ENCODE assay signal across 7 mouse cellular contexts in genomic region chr9:108516380-108517251, GRCm38 (mm10). TPM values are rescaled to one million over a fixed set of nuclear protein-coding genes. Genes with fewer than 3 reads are reported as not detected.
DNase-seq lines count a peak whose midpoint lies in the region; ATAC-seq lines count a peak whose summit lies in the region.

TSS of gene Qrich1 (plus strand) at chr9:108516806.

- H3K36me3 ChIP-seq in intestine, embryonic 15.5 days: peaks cover 31% of the 10 kb centered on the region
- H3K36me3 ChIP-seq in midbrain, embryonic 10.5 days: peaks cover 63% of the 10 kb centered on the region

- H3K4me3 ChIP-seq in intestine, embryonic 15.5 days (replicated peaks): peak within 1 kb of the TSS; percentile 93
- peak within 1 kb of the TSS; percentile 89 for H3K4me3 ChIP-seq in midbrain, embryonic 10.5 days

- no peaks in the 10 kb centered on the region for H3K27me3 ChIP-seq in intestine, embryonic 15.5 days (replicated peaks)
- H3K27me3 ChIP-seq in midbrain, embryonic 10.5 days (ENCODE audit: low read depth, poor library complexity, severe bottlenecking): no peaks in the 10 kb centered on the region

- ATAC-seq in intestine, embryonic 15.5 days: peak; percentile 97

- peak within 1 kb of the TSS; percentile 99 for H3K27ac ChIP-seq in intestine, embryonic 15.5 days
- H3K27ac ChIP-seq in midbrain, embryonic 10.5 days (replicated peaks): peak within 1 kb of the TSS; percentile 99

- intact Hi-C loops in gastrocnemius, postnatal 36 days (cut with DNase I): loop anchor here (5.0 kb wide), 1 partner anchor 51 kb away; the partner anchor contains the start of genes Dalrd3 and Ndufaf3
- intact Hi-C loops in left cerebral cortex, postnatal 25 days (cut with DNase I): no loop called here

- H3K9ac ChIP-seq in intestine, embryonic 15.5 days: peak within 1 kb of the TSS; percentile 99

- 1% methylated on average over 54 of the region's 55 CpGs for WGBS in intestine, embryonic 15.5 days
- 1% methylated on average over 53 of the region's 55 CpGs for WGBS in midbrain, embryonic 10.5 days

- H3K4me2 ChIP-seq in intestine, embryonic 15.5 days (replicated peaks): peak within 1 kb of the TSS; percentile 92

- DNase-seq in adrenal gland, adult 2 months: peak; percentile 97
- DNase-seq in embryo, embryonic 11.5 days (ENCODE audit: low read depth, low spot score): peak; percentile 98
- DNase-seq in gastrocnemius, postnatal 36 days: peak; percentile 93 to 95
- peak; percentile 96 to 97 for DNase-seq in left cerebral cortex, postnatal 25 days (ENCODE audit: low spot score in 2 of 2)
- DNase-seq in midbrain, embryonic 10.5 days (ENCODE audit: low spot score): peak; percentile 96
- peak; percentile 92 for DNase-seq in right cerebral cortex, postnatal 4 days

- H3K9me3 ChIP-seq in intestine, embryonic 15.5 days: no peaks in the 10 kb centered on the region
- no peaks in the 10 kb centered on the region for H3K9me3 ChIP-seq in midbrain, embryonic 10.5 days (replicated peaks)

- H3K4me1 ChIP-seq in intestine, embryonic 15.5 days (replicated peaks): peaks cover 9% of the 10 kb centered on the region
- H3K4me1 ChIP-seq in midbrain, embryonic 10.5 days: peaks cover 35% of the 10 kb centered on the region

RNA-seq across cellular contexts. Expression of gene Qrich1, which starts in this region (rescaled TPM):
- 100 to 1,000 TPM; 105 to 126 TPM for total RNA-seq in adrenal gland, adult 2 months (2021)
- 119 and 129 TPM in 2 replicates for polyA plus RNA-seq in adrenal gland, adult 2 months (2012; rRNA removed)
- 10 to 100 TPM; 49.3 to 51.9 TPM for total RNA-seq in gastrocnemius, postnatal 36 days (2021)
- 93.1 and 102 TPM in 2 replicates for polyA plus RNA-seq in intestine, embryonic 15.5 days (2015; fragmentation: Nextera tagmentation; extraction: Ambion mirVana)
- total RNA-seq in left cerebral cortex, postnatal 25 days (2021): 100 to 1,000 TPM; 136 to 141 TPM
- polyA plus RNA-seq in midbrain, embryonic 10.5 days (2016; fragmentation: Nextera tagmentation; extraction: Ambion mirVana): 150 and 171 TPM in 2 replicates

Comparison
In these comparisons a context has a peak if more than half of its experiments do, and no peak if none do; other contexts are left out.
1. Peak in every context shown above with its lines: DNase-seq, ATAC-seq, H3K4me3 ChIP-seq and H3K27ac ChIP-seq.